Mouse (Mus musculus) kidney, postnatal 0 days (tissue): ENCODE results near the gene Crhr2. TPM values are rescaled to one million over a fixed set of nuclear protein-coding genes. Genes with fewer than 3 reads are reported as not detected.

Source experiments
- ATAC-seq: fragments of 200-750 bp; cut with Nextera tagmentation; replicated peaks from 2 replicates; pipeline ENCODE4 v1.8.0; 2017; ENCODE audit warnings: low read depth, moderate number of reproducible peaks, moderate TSS enrichment, moderate library complexity; ENCODE audit not compliant: low FRiP score
- DNase-seq: peaks from one replicate; pipeline ENCODE4 v3.0.0-alpha.2; 2016; ENCODE audit warnings: low spot score
- H3K27ac ChIP-seq: fragments of 300-500 bp; sonication (generic); 2 replicates; pipeline ENCODE4 v1.5.1; 2014; ENCODE audit warnings: mild to moderate bottlenecking
- H3K27me3 ChIP-seq: fragments of 300-500 bp; sonication (generic); 2 replicates; pipeline ENCODE4 v1.6.1; 2014; ENCODE audit warnings: low read length, mixed read lengths; ENCODE audit not compliant: insufficient read depth
- H3K36me3 ChIP-seq: fragments of 300-500 bp; sonication (generic); 2 replicates; pipeline ENCODE4 v1.6.1; 2014; ENCODE audit warnings: low read length, mixed read lengths; ENCODE audit not compliant: insufficient read depth
- H3K4me1 ChIP-seq: fragments of 300-500 bp; sonication (generic); replicated peaks from 2 replicates; pipeline ENCODE4 v1.6.1; 2014; ENCODE audit warnings: antibody characterized with exemption, low read length, mixed read lengths; ENCODE audit not compliant: insufficient read depth
- H3K4me2 ChIP-seq: fragments of 300-500 bp; sonication (generic); 2 replicates; pipeline ENCODE4 v1.6.1; 2014; ENCODE audit warnings: mild to moderate bottlenecking, low read length, moderate library complexity, mixed read lengths
- H3K4me3 ChIP-seq: fragments of 300-500 bp; sonication (generic); replicated peaks from 2 replicates; pipeline ENCODE4 v1.5.1; 2014; ENCODE audit warnings: low read depth, low read length
- H3K9ac ChIP-seq: fragments of 300-500 bp; sonication (generic); 2 replicates; pipeline ENCODE4 v1.6.1; 2014; ENCODE audit warnings: low read depth, low read length
- H3K9me3 ChIP-seq: fragments of 300-500 bp; sonication (generic); replicated peaks from 2 replicates; pipeline ENCODE4 v1.6.1; 2016; ENCODE audit warnings: low read length, inconsistent platforms, mixed read lengths
- CTCF ChIP-seq: IDR thresholded peaks from 2 replicates; pipeline ENCODE4 v1.5.1; 2016; ENCODE audit warnings: antibody characterized with exemption, low read depth, mild to moderate bottlenecking, moderate library complexity
- WGBS: fragments of 180-500 bp; shearing (Covaris S2); extraction: QIAGEN DNeasy Blood & Tissue Kit; methylation state at CpG from one replicate; pipeline ENCODE4 v1.1.7; 2014; 5-methylcytosine and 5-hydroxymethylcytosine counted together
- polyA plus RNA-seq: library from polyadenylated mRNA; unstranded; fragments of >200 nt; fragmentation: Nextera tagmentation; extraction: Ambion mirVana; gene quantifications from 2 replicates; pipeline ENCODE4 v1.2.1, GENCODE M21; 2015

Crhr2 gene
- polyA plus RNA-seq, result 0.06 and 0.12 TPM in 2 replicates

GRCm38 (mm10) chr6:55132794-55133193 is at the start of gene Crhr2:
TSS of gene Crhr2 (minus strand) at chr6:55133016.
- no peak within 1 kb of the TSS for H3K27ac ChIP-seq
- H3K4me3 ChIP-seq, result no peak within 1 kb of the TSS
- no peak for DNase-seq
- no peak for ATAC-seq
- WGBS, result 65% methylated on average over 10 of the region's 10 CpGs
- H3K4me1 ChIP-seq, result no peaks in the 10 kb centered on the region
- no peaks in the 10 kb centered on the region for H3K27me3 ChIP-seq
- no peak within 1 kb of the TSS for H3K9ac ChIP-seq
- no peaks in the 10 kb centered on the region for H3K36me3 ChIP-seq
- TF ChIP-seq CTCF, result no peak
- H3K9me3 ChIP-seq, result no peaks in the 10 kb centered on the region
- H3K4me2 ChIP-seq, result no peak within 1 kb of the TSS

- 46% methylated on average over 7 of the region's 7 CpGs for WGBS
- no peak for TF ChIP-seq CTCF
- Histone ChIP-seq H3K4me3 (no peak overlapping the region), H3K9ac (no peak overlapping the region), H3K4me2 (no peak overlapping the region), H3K27me3 (no peaks in the 10 kb centered on the region), H3K9me3 (no peaks in the 10 kb centered on the region), H3K27ac (no peak overlapping the region), H3K4me1 (peaks cover 10% of the 10 kb centered on the region; the same call in 1 of the 2 replicates), H3K36me3 (no peaks in the 10 kb centered on the region)
- DNase-seq (peak; percentile 51), ATAC-seq (no peak)
Observed at GRCm38 (mm10) chr6:55179560-55179959, 46.7 kb upstream of the Crhr2 start.

- H3K27me3 ChIP-seq, result no peaks in the 10 kb centered on the region
- DNase-seq (peak; percentile 31), ATAC-seq (no peak)
- H3K4me3 ChIP-seq, result no peak overlapping the region
- no peak overlapping the region for H3K4me2 ChIP-seq
- no peak overlapping the region for H3K27ac ChIP-seq
- H3K36me3 ChIP-seq, result no peaks in the 10 kb centered on the region
- WGBS, result 44% methylated on average over 12 of the region's 12 CpGs
- H3K9me3 ChIP-seq, result no peaks in the 10 kb centered on the region
- no peak overlapping the region for H3K9ac ChIP-seq
- peaks cover 15% of the 10 kb centered on the region; the same call in 1 of the 2 replicates for H3K4me1 ChIP-seq
- TF ChIP-seq CTCF, result peak; percentile 60
Observed at GRCm38 (mm10) chr6:55177060-55177732, 44.4 kb upstream of the Crhr2 start.

- no peak overlapping the region for H3K9ac ChIP-seq
- H3K36me3 ChIP-seq, result no peaks in the 10 kb centered on the region
- 24% methylated on average over 5 of the region's 5 CpGs for WGBS
- H3K4me3 ChIP-seq, result no peak overlapping the region
- peak overlapping the region; percentile 19; the same call in 1 of the 2 replicates for H3K27ac ChIP-seq
- no peak overlapping the region for H3K4me2 ChIP-seq
- no peak for TF ChIP-seq CTCF
- no peak for DNase-seq
- H3K27me3 ChIP-seq, result no peaks in the 10 kb centered on the region
- ATAC-seq, result no peak; the same call in 1 of the 2 replicates
- no peaks in the 10 kb centered on the region for H3K9me3 ChIP-seq
- peaks cover 15% of the 10 kb centered on the region; the same call in 1 of the 2 replicates for H3K4me1 ChIP-seq
Observed at GRCm38 (mm10) chr6:55175892-55176291, 43.1 kb upstream of the Crhr2 start.

GRCm38 (mm10) chr6:55175456-55175855 is 42.6 kb upstream of the Crhr2 start:
- DNase-seq (peak; percentile 48), ATAC-seq (no peak)
- no peak overlapping the region for H3K4me3 ChIP-seq
- WGBS, result 23% methylated on average over 2 of the region's 2 CpGs
- no peaks in the 10 kb centered on the region for H3K36me3 ChIP-seq
- H3K9ac ChIP-seq, result no peak overlapping the region
- H3K27ac ChIP-seq, result peak overlapping the region; percentile 9
- H3K9me3 ChIP-seq, result no peaks in the 10 kb centered on the region
- H3K27me3 ChIP-seq, result no peaks in the 10 kb centered on the region
- no peak overlapping the region for H3K4me2 ChIP-seq
- peaks cover 15% of the 10 kb centered on the region; the same call in 1 of the 2 replicates for H3K4me1 ChIP-seq
- TF ChIP-seq CTCF, result no peak

- Histone ChIP-seq H3K9ac (no peak within 1 kb of the TSS), H3K36me3 (no peaks in the 10 kb centered on the region), H3K4me3 (no peak within 1 kb of the TSS), H3K27me3 (no peaks in the 10 kb centered on the region), H3K9me3 (no peaks in the 10 kb centered on the region), H3K27ac (peak within 1 kb of the TSS; percentile 19), H3K4me2 (no peak within 1 kb of the TSS), H3K4me1 (peaks cover 15% of the 10 kb centered on the region; the same call in 1 of the 2 replicates)
- TF ChIP-seq CTCF, result no peak
- 25% methylated on average over 1 of the region's 1 CpGs for WGBS
- DNase-seq (no peak), ATAC-seq (no peak)
Observed at GRCm38 (mm10) chr6:55174741-55175181, 41.9 kb upstream of the Crhr2 start, which contains the start of gene Inmt. TSS of gene Inmt (minus strand) at chr6:55175043.
